Mouse (Mus musculus) urinary bladder, postnatal 10 days (tissue): ENCODE results near the gene Fgfr4.

ENCODE experiments used
- DNase-seq: peaks from one replicate; pipeline ENCODE4 v3.0.0; 2022; ENCODE audit warnings: low spot score

The Fgfr4 gene

DNA sequence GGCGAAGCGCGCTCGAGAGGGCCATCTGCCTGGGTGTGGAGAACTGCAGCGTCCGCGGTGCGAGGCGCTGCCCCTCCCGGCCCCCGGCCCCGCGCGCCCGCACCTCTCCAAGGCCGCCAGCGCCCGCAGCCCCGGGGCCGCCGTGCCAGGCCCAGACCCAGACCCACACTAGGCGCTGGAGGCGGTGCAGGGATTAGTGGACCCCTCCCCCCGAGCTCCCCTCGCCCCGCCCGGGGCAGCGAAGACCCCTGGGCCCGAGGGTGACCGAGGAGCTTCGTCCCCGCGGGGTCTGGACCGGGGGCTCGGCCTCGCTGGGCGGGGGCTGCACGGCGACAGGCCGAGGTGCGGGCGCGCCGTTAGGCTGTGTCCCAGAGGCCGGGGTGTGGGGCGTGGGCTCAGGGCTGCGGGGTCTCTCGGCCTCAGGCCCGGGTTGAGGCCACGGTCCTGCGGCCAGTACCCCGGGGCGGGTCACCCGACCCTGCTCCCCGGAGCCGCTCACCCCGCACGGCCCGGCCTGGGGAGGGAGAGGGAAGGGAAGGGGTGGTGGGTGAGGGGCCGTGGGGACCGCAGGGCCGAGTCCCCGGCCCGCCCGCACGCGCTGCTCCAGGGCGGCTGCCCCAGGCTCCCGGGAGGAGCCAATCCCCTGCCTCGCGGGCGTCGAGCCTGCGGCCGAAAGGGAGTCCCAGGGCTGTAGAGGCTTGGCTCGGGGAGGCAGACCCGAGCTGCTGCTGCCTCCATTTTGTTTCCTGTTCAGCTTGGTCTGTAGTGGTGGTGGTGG lies 57.9 kb downstream of the Fgfr4 start:
- DNase-seq = no peak

DNA sequence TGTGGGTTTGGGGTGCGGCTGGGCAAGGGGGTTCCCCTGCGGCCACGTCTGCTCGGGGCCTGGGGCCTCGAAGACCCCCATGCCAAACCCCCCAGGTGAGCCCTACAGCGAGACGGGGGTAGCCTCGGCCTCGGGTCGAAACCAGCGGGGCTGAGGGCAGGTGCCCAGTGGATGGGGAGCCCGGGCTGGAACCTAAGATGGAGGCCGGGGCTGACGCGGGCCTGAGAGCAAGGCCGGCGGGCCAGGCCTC lies 58.5 kb downstream of the Fgfr4 start:
- DNase-seq = no peak

DNA sequence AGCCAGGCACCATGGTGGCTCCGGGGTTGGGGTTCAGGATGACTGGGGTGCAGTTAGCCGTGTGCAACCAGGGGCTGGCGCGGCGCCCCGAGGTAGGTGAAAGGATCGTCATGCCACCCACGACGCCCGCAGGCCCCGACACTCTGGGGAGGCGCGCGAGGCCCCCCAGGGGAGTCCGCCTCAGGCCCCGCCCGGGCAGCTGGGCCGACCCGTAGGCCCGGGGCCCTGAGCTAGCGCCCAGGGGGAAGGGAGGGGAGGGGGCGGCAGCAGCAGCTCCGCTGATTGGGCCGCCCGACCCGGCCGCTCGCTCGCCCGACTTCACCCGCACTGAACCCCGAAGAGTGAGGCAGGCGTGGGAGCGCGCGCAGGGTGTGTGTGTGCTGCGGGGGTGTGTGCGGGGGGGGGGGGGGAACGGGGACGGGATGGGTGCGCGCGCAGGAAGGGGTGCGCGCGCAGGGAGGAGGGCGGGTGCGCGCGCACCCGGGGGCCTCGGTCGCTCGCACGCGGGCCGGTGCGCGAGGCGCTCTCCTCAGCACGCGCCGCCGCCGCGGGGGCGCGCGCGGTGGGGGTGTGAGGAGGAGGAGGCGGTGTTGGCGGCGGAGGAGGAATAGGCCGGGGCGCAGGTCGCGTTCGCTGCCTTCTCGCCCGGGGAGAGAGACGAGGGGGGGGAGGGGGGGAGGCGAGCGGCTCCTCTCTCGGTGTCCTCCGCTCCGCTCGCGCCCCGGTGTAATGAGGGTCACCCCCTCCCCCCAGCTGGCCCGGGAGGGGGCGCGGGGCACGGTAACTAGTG lies 59.0 kb downstream of the Fgfr4 start:
- peak; percentile 56 for DNase-seq

DNA sequence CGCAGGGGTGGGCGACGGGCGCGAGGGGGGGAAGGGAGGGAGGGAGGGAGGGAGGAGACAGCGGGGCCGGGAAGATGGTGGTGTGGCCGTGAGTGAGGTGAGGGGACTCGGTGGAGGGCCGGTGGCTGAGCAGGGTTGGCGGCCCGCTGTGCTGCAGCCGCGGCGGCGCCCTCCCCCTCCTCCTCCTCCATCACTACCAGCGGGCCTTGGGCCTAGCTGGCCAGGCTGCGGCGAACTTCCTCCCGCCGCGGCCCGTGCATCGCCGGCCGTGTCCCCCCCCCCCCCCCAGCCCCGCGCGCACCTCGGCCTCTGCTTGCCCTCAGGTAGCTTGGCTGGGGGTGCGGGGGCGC lies 59.5 kb downstream of the Fgfr4 start:
- DNase-seq = no peak

GRCm38 (mm10) chr13:55212361-55213137 lies 60.1 kb downstream of the Fgfr4 start:
- DNase-seq = no peak

GRCm38 (mm10) chr13:55213138-55213806 lies 60.8 kb downstream of the Fgfr4 start:
- DNase-seq = no peak
